Mouse (Mus musculus) forebrain, embryonic 12.5 days (tissue): ENCODE data around the gene Blm. TPM values are rescaled to one million over a fixed set of nuclear protein-coding genes. Genes with fewer than 3 reads are reported as not detected.

ENCODE experiments used
- ATAC-seq: fragments of 200-750 bp; cut with Nextera tagmentation; 2 replicates; pipeline ENCODE4 v1.8.0; 2017; ENCODE audit warnings: moderate TSS enrichment; ENCODE audit not compliant: low FRiP score
- H3K27ac ChIP-seq: fragments of 300-500 bp; sonication (generic); 2 replicates; pipeline ENCODE4 v1.5.1; 2016; ENCODE audit warnings: mild to moderate bottlenecking
- H3K27me3 ChIP-seq: fragments of 300-500 bp; sonication (generic); 2 replicates; pipeline ENCODE4 v1.6.1; 2016; ENCODE audit warnings: mild to moderate bottlenecking
- H3K36me3 ChIP-seq: fragments of 300-500 bp; sonication (generic); replicated peaks from 2 replicates; pipeline ENCODE4 v1.6.1; 2016; ENCODE audit warnings: mild to moderate bottlenecking
- H3K4me1 ChIP-seq: fragments of 300-500 bp; sonication (generic); 2 replicates; pipeline ENCODE4 v1.6.1; 2016
- H3K4me2 ChIP-seq: fragments of 300-500 bp; sonication (generic); 2 replicates; pipeline ENCODE4 v1.6.1; 2016; ENCODE audit warnings: mild to moderate bottlenecking, moderate library complexity
- H3K4me3 ChIP-seq: fragments of 300-500 bp; sonication (generic); replicated peaks from 2 replicates; pipeline ENCODE4 v1.5.1; 2016; ENCODE audit warnings: mild to moderate bottlenecking
- H3K9ac ChIP-seq: fragments of 300-500 bp; sonication (generic); 2 replicates; pipeline ENCODE4 v1.6.1; 2016; ENCODE audit warnings: mild to moderate bottlenecking
- H3K9me3 ChIP-seq: fragments of 300-500 bp; sonication (generic); 2 replicates; pipeline ENCODE4 v1.6.1; 2016
- WGBS: fragments of 180-500 bp; shearing (Covaris S2); methylation state at CpG from one replicate; pipeline ENCODE4 v1.1.7; 2016; 5-methylcytosine and 5-hydroxymethylcytosine counted together
- polyA plus RNA-seq: library from polyadenylated mRNA; unstranded; fragments of >200 nt; fragmentation: Nextera tagmentation; extraction: Ambion mirVana; gene quantifications from 2 replicates; pipeline ENCODE4 v1.2.1, GENCODE M21; 2016

Blm gene
- polyA plus RNA-seq, 1 experiment from 2014 or later, result 43.7 TPM

DNA sequence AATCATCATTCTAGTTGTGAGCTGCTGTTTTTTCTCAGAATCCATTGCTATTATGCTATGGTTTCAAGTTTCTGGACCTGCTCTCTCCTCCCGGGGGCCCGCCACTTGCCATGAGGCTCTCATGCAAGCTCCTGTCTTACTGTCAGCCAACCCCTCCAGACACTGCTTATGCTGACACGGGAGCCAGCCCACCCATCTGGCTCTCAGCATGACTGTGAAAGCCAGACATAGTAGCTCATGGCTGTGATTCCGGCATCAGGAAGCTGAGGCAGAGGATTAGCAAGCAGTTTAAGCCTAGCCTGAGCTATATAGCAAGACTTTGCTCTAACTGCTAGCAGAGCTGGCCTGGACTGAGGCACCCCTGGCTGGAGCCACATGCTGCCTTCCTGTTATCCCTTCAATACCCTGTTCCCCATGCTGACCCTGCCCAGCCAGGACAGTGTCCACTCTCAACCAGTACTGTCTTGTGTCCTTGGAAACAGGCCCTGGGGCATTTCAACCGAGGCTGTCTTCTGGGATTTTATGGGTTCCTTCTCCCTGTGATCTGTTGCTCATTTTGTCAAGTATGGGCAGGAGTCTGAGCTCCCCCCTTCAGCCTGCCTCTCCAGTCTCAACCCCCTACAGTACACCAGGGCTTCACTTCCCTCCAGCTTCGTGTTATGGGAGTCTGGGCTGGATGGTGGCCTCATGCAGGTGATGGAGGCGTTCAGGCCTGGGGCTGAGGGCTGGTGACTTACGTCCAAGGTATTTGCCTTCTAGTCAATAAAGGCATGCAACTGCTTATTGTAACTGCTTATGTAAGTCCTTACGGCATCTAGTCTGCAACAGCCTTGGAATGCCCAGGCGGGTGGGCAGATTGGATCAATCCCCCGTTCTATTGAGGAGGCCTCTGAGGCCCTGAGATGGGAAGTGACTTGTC lies 92.7 kb downstream of the Blm start:
- H3K4me1 ChIP-seq, result peaks cover 19% of the 10 kb centered on the region
- no peaks in the 10 kb centered on the region for H3K36me3 ChIP-seq
- no peak overlapping the region for H3K4me2 ChIP-seq
- no peak overlapping the region for H3K27ac ChIP-seq
- WGBS, result 57% methylated on average over 11 of the region's 11 CpGs
- no peak for ATAC-seq
- H3K27me3 ChIP-seq, result no peaks in the 10 kb centered on the region
- no peak overlapping the region for H3K9ac ChIP-seq
- no peak overlapping the region for H3K4me3 ChIP-seq
- H3K9me3 ChIP-seq, result no peaks in the 10 kb centered on the region

DNA sequence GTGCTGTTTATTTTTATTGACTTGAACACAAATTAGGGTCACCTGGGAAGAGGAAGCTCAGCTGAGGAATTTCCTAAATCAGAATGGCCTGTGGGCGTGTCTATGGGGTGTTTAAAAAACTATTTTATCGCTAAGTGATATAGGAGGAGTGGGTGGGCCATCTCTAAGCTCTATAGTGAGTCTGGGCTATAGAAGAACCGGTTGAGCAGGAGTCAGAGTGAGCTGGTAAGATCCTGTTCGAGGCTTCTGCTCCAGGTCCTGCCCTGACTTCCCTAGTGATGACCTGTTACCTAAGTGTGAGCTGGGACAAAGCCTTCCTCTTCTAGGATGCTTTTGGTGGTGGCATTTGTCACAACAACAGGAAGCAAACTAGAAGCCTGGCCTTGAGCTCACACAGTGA lies 94.2 kb downstream of the Blm start:
- ATAC-seq, result no peak
- Histone ChIP-seq H3K4me3 (no peak overlapping the region), H3K36me3 (no peaks in the 10 kb centered on the region), H3K4me1 (peaks cover 19% of the 10 kb centered on the region), H3K9me3 (no peaks in the 10 kb centered on the region), H3K27me3 (no peaks in the 10 kb centered on the region), H3K27ac (no peak overlapping the region), H3K4me2 (no peak overlapping the region), H3K9ac (no peak overlapping the region)
- 77% methylated on average over 4 of the region's 4 CpGs for WGBS

DNA sequence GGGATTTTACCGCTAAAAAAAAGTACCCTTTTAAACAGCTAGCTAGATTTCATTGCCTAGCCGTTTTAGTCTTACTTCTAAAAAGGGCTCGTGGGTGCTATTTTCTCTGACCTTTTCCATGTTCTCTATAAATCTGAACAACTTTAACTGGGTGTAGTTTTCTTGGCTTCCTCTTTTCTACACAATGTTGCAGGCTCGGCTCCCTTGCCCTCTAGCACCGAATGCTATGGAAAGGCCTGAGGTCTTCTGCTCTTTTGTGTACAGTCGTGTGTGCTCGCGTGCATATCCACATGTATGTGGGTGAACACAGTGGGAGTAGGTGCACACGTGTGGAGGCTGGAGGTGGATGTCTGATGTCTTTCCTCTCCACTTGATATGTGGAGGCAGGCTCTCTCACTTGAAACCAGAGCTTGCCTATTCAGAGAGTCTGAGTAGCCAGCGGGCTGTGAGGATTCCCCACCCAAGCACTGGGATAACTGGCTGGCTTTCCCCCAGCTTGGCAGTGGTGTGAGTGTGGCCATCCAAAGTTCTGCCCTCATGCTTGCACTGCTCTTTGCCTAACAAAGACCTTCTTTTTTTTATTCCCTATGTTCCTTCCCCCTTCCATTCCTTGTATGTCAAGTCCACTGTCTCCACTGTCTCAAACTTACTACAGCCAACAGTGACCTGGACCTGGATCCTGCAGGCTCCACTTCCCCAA lies 95.0 kb downstream of the Blm start:
- Histone ChIP-seq H3K9me3 (no peaks in the 10 kb centered on the region), H3K4me1 (peaks cover 19% of the 10 kb centered on the region)
- WGBS, result 85% methylated on average over 10 of the region's 10 CpGs

GRCm38 (mm10) chr7:80439032-80439760 lies 95.7 kb downstream of the Blm start:
- Histone ChIP-seq H3K9me3 (no peaks in the 10 kb centered on the region), H3K27ac (no peak overlapping the region), H3K27me3 (no peaks in the 10 kb centered on the region), H3K9ac (no peak overlapping the region), H3K4me2 (no peak overlapping the region), H3K4me3 (no peak overlapping the region), H3K4me1 (peaks cover 19% of the 10 kb centered on the region), H3K36me3 (no peaks in the 10 kb centered on the region)
- no peak for ATAC-seq
- WGBS, result 45% methylated on average over 15 of the region's 15 CpGs

More for the DNA sequence above, 95.0 kb downstream of the Blm start:
- Histone ChIP-seq H3K9ac (no peak overlapping the region), H3K27me3 (no peaks in the 10 kb centered on the region), H3K36me3 (no peaks in the 10 kb centered on the region), H3K4me3 (no peak overlapping the region), H3K27ac (no peak overlapping the region), H3K4me2 (no peak overlapping the region)
- no peak for ATAC-seq

GRCm38 (mm10) chr7:80436571-80436970 lies 98.3 kb downstream of the Blm start:
- Histone ChIP-seq H3K9me3 (no peaks in the 10 kb centered on the region), H3K27ac (no peak overlapping the region), H3K9ac (no peak overlapping the region), H3K36me3 (no peaks in the 10 kb centered on the region), H3K4me1 (peaks cover 7% of the 10 kb centered on the region), H3K4me2 (no peak overlapping the region), H3K4me3 (no peak overlapping the region), H3K27me3 (no peaks in the 10 kb centered on the region)
- 92% methylated on average over 7 of the region's 7 CpGs for WGBS
- no peak for ATAC-seq

DNA sequence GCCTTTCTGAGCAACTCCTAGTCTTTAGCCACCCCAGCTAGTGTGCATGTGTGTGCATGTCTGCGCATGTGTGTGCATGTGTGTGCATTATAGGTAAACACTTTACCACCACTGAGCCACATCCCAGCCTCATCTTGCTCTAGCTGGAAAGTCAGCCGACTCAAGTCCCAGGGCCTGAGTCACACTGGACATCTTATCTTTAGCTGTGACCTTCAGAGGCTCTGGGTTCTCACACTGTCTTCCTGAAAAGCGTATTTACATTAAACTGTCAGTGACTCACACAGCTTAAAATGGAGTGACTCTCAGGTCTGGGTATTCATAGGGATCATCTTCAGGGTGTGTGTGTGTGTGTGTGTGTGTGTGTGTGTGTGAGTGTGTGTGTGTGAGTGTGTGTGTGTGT lies 99.3 kb downstream of the Blm start:
- ATAC-seq, result no peak
- Histone ChIP-seq H3K9ac (no peak overlapping the region), H3K27ac (no peak overlapping the region), H3K36me3 (no peaks in the 10 kb centered on the region), H3K9me3 (no peaks in the 10 kb centered on the region), H3K27me3 (no peaks in the 10 kb centered on the region), H3K4me1 (peaks cover 7% of the 10 kb centered on the region), H3K4me3 (no peak overlapping the region), H3K4me2 (no peak overlapping the region)
- WGBS, result 89% methylated on average over 3 of the region's 3 CpGs

DNA sequence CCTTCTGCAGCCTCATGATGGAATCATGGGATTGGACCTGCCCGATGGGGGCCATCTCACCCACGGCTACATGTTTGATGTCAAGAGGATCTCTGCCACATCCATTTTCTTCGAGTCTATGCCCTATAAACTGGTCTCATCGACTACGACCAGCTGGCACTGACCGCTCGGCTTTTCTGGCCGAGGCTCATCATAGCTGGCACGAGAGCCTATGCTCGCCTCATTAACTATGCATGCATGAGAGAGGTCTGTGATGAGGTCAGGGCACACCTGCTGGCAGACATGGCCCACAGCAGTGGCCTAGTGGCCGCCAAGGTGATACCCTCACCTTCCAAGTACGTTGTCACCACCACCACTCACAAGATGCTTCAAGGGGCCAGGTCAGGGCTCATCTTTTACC lies 105.3 kb downstream of the Blm start:
- Histone ChIP-seq H3K36me3 (no peaks in the 10 kb centered on the region), H3K9ac (no peak overlapping the region), H3K9me3 (no peaks in the 10 kb centered on the region), H3K27me3 (no peaks in the 10 kb centered on the region), H3K4me1 (no peaks in the 10 kb centered on the region), H3K4me2 (no peak overlapping the region), H3K27ac (no peak overlapping the region), H3K4me3 (no peak overlapping the region)
- 96% methylated on average over 12 of the region's 12 CpGs for WGBS
- ATAC-seq, result no peak

DNA sequence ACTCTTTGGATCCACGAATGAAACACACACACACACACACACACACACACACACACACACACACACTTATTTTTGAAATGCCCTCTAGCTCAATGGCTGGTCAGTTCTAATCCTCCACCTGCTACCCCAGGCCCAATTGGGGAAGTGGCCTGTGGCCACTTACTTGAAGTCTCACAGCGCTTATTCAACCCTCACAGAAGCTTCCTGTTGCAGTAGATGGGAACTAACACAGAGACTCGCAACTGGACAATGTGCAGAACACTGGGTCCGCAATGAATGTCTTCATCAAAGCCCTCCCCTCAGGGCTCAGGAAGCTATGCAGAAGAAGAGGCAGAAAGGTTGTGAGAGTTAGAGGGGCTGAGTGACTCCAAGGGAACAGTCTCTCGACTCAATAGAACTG lies 107.2 kb downstream of the Blm start:
- WGBS, result 82% methylated on average over 5 of the region's 5 CpGs
- Histone ChIP-seq H3K4me1 (peaks cover 3% of the 10 kb centered on the region), H3K27ac (no peak overlapping the region)

DNA sequence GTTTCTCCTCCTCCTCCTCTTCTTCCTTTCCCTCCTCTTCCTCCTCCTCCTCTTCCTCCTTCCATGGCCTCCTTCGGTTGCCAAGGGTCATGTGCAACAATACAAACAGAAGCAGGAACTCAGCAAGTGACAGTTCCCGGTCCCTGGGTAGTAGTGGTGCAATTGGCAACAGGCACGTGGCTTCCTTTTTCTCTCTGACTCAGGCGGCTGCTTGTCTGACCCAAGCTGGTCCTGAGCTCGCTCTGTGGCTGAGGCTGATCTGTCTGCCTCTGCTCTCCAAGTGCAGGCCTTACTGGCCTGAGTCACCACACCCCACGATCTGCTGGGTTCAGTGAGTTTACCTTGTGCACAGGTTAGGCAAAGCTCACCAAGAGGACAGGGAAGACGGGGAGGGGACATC lies 108.6 kb downstream of the Blm start:
- no peak overlapping the region for H3K9ac ChIP-seq
- no peak for ATAC-seq
- no peaks in the 10 kb centered on the region for H3K27me3 ChIP-seq
- no peaks in the 10 kb centered on the region for H3K9me3 ChIP-seq
- no peak overlapping the region for H3K27ac ChIP-seq
- no peak overlapping the region for H3K4me3 ChIP-seq
- H3K4me1 ChIP-seq, result peaks cover 3% of the 10 kb centered on the region
- no peaks in the 10 kb centered on the region for H3K36me3 ChIP-seq
- H3K4me2 ChIP-seq, result no peak overlapping the region
- WGBS, result 76% methylated on average over 7 of the region's 7 CpGs

More for the DNA sequence above, 107.2 kb downstream of the Blm start:
- no peaks in the 10 kb centered on the region for H3K27me3 ChIP-seq
- H3K36me3 ChIP-seq, result no peaks in the 10 kb centered on the region
- H3K4me2 ChIP-seq, result no peak overlapping the region
- H3K9ac ChIP-seq, result no peak overlapping the region
- H3K9me3 ChIP-seq, result no peaks in the 10 kb centered on the region
- no peak overlapping the region for H3K4me3 ChIP-seq
- ATAC-seq, result no peak

DNA sequence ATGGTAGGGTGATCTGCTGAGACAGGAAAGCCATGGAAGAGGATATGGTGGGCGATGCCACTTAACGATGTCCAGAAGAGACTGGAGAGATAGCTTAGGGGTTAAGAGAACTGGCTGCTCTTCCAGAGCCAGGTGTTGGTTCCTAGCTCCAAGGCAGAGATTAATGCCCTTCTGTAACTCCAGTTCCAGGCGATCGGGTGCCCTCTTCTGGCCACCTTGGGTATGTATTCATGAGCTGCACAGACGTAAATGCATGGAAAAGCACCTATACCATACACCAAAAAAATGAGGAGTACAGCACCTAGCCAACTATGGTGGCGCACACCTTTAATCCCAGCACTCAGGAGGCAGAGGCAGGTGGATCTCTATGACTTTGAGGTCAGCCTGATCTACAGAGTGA lies 110.2 kb downstream of the Blm start:
- no peaks in the 10 kb centered on the region for H3K36me3 ChIP-seq
- ATAC-seq, result no peak
- WGBS, result 84% methylated on average over 6 of the region's 6 CpGs
- H3K4me2 ChIP-seq, result no peak overlapping the region
- H3K4me3 ChIP-seq, result no peak overlapping the region
- H3K9ac ChIP-seq, result no peak overlapping the region
- H3K9me3 ChIP-seq, result no peaks in the 10 kb centered on the region
- peaks cover 3% of the 10 kb centered on the region for H3K4me1 ChIP-seq
- no peak overlapping the region for H3K27ac ChIP-seq
- H3K27me3 ChIP-seq, result no peaks in the 10 kb centered on the region

- WGBS, result 26% methylated on average over 20 of the region's 20 CpGs
- Histone ChIP-seq H3K27me3 (no peaks in the 10 kb centered on the region), H3K27ac (no peak overlapping the region), H3K9ac (no peak overlapping the region), H3K36me3 (no peaks in the 10 kb centered on the region), H3K4me1 (peaks cover 3% of the 10 kb centered on the region), H3K4me2 (peak overlapping the region; percentile 1; the same call in 1 of the 2 replicates), H3K9me3 (no peaks in the 10 kb centered on the region), H3K4me3 (no peak overlapping the region)
- no peak for ATAC-seq
Measured at GRCm38 (mm10) chr7:80422759-80423480, 112.0 kb downstream of the Blm start.

DNA sequence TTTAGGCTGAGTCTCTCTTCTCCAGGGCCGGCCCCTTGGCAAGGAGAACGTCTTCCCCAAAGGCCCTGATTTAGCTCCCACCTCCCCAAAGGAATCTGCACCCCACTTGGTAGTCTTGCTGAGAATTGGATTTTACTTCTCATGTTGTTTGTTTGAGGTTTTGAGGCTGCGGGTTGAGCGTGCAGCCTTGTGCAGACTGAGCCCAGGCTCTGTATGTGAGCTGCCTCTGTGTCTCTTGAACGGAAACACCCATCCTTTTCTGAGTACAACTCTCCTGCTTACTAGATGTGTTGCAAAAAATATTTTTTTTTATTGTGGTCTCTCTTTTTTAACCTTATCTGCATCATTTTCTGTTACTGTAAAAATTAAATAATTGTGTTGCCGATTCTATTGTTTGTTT lies 113.3 kb downstream of the Blm start:
- Histone ChIP-seq H3K9ac (no peak overlapping the region), H3K27me3 (no peaks in the 10 kb centered on the region), H3K36me3 (no peaks in the 10 kb centered on the region), H3K4me3 (no peak overlapping the region), H3K9me3 (no peaks in the 10 kb centered on the region), H3K4me1 (peaks cover 3% of the 10 kb centered on the region), H3K4me2 (no peak overlapping the region), H3K27ac (no peak overlapping the region)
- 93% methylated on average over 6 of the region's 6 CpGs for WGBS
- no peak for ATAC-seq
